Mouse (Mus musculus) hindbrain, postnatal 0 days (tissue): ENCODE measurements around the gene Cep295. TPM values are rescaled to one million over a fixed set of nuclear protein-coding genes. Genes with fewer than 3 reads are reported as not detected.
"Not testable (repeated sequence)": the region's sequence is repeated elsewhere in the genome, so short reads cannot be mapped to it uniquely, and the experiment has no call there.

ENCODE experiments used
- ATAC-seq: fragments of 200-750 bp; cut with Nextera tagmentation; 2 replicates; pipeline ENCODE4 v1.8.0; 2017; ENCODE audit warnings: mild to moderate bottlenecking, moderate TSS enrichment, moderate library complexity
- DNase-seq: peaks from one replicate; pipeline ENCODE4 v3.0.0-alpha.2; 2015; ENCODE audit warnings: low spot score
- H3K27ac ChIP-seq: fragments of 300-500 bp; sonication (generic); 2 replicates; pipeline ENCODE4 v1.5.1; 2014; ENCODE audit warnings: mild to moderate bottlenecking
- H3K27me3 ChIP-seq: fragments of 300-500 bp; sonication (generic); 2 replicates; pipeline ENCODE4 v1.6.1; 2014; ENCODE audit warnings: low read length, mixed read lengths; ENCODE audit not compliant: insufficient read depth
- H3K36me3 ChIP-seq: fragments of 300-500 bp; sonication (generic); 2 replicates; pipeline ENCODE4 v1.6.1; 2014; ENCODE audit warnings: low read length, mixed read lengths; ENCODE audit not compliant: insufficient read depth
- H3K4me1 ChIP-seq: fragments of 300-500 bp; sonication (generic); 2 replicates; pipeline ENCODE4 v1.6.1; 2014; ENCODE audit warnings: antibody characterized with exemption, low read length, mixed read lengths; ENCODE audit not compliant: insufficient read depth
- H3K4me2 ChIP-seq: fragments of 300-500 bp; sonication (generic); 2 replicates; pipeline ENCODE4 v1.6.1; 2014; ENCODE audit warnings: low read depth, mild to moderate bottlenecking, low read length, moderate library complexity, mixed read lengths
- H3K4me3 ChIP-seq: fragments of 300-500 bp; sonication (generic); 2 replicates; pipeline ENCODE4 v1.5.1; 2014; ENCODE audit warnings: low read length
- H3K9ac ChIP-seq: fragments of 300-500 bp; sonication (generic); replicated peaks from 2 replicates; pipeline ENCODE4 v1.6.1; 2014; ENCODE audit warnings: mild to moderate bottlenecking, low read length, moderate library complexity, mixed read lengths
- H3K9me3 ChIP-seq: fragments of 300-500 bp; sonication (generic); 2 replicates; pipeline ENCODE4 v1.6.1; 2016; ENCODE audit warnings: low read length, mixed read lengths
- CTCF ChIP-seq: IDR thresholded peaks from 2 replicates; pipeline ENCODE4 v1.5.1; 2016; ENCODE audit warnings: antibody characterized with exemption, control low read depth, low read depth
- WGBS: fragments of 180-500 bp; shearing (Covaris S2); extraction: QIAGEN DNeasy Blood & Tissue Kit; methylation state at CpG from one replicate; pipeline ENCODE4 v1.1.7; 2014; 5-methylcytosine and 5-hydroxymethylcytosine counted together
- polyA plus RNA-seq: library from polyadenylated mRNA; unstranded; fragments of >200 nt; fragmentation: Nextera tagmentation; extraction: Ambion mirVana; gene quantifications from 2 replicates; pipeline ENCODE4 v1.2.1, GENCODE M21; 2015
- total RNA-seq: library from RNA; depleted of rRNA; stranded (reverse); fragments of >200 nt; gene quantifications from 2 replicates; pipeline ENCODE4 v1.2.3, GENCODE M21; 2014

Gene Cep295
- total and polyA plus RNA-seq, 2 experiments from 2014 or later, result 10.0 to 18.6 TPM

GRCm38 (mm10) chr9:15317223-15318169 lies 40.1 kb downstream of the Cep295 start:
- DNase-seq (no peak), ATAC-seq (no peak)
- WGBS, result 66% methylated on average over 5 of the region's 5 CpGs
- Histone ChIP-seq H3K4me2 (no peak overlapping the region), H3K4me1 (no peaks in the 10 kb centered on the region), H3K9ac (no peak overlapping the region), H3K27me3 (no peaks in the 10 kb centered on the region), H3K27ac (no peak overlapping the region), H3K9me3 (no peaks in the 10 kb centered on the region), H3K36me3 (peaks cover 39% of the 10 kb centered on the region), H3K4me3 (no peak overlapping the region)
- TF ChIP-seq CTCF, result no peak

DNA sequence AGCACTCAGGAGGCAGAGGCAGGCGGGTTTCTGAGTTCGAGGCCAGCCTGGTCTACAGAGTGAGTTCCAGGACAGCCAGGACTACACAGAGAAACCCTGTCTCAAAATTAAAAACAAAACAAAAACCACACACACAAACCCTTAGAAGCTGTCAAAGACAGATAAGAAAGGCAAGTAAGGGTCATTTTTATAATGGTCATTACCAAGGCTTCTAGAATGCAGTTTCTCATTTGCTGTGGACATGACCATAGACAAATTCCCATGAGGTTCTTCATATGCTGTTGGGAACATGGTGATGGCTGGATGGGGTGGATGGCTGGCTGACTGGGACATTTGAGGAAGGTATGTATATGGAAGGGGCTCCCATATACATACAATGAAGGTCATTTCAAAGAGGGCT lies 41.3 kb downstream of the Cep295 start:
- DNase-seq, H3K9ac ChIP-seq, H3K27ac ChIP-seq, ATAC-seq, H3K4me1 ChIP-seq, H3K4me3 ChIP-seq, H3K27me3 ChIP-seq, H3K4me2 ChIP-seq, H3K9me3 ChIP-seq: not testable (repeated sequence)
- no CpG with 5 or more reads among the region's 2 CpGs for WGBS
- peaks cover 35% of the 10 kb centered on the region for H3K36me3 ChIP-seq

- peaks cover 41% of the 10 kb centered on the region for H3K36me3 ChIP-seq
- DNase-seq, result no peak
- no peaks in the 10 kb centered on the region for H3K9me3 ChIP-seq
- no peak for ATAC-seq
- H3K4me3 ChIP-seq, result no peak overlapping the region
- no peak overlapping the region for H3K4me2 ChIP-seq
- TF ChIP-seq CTCF, result no peak
- no peak overlapping the region for H3K27ac ChIP-seq
- no peaks in the 10 kb centered on the region for H3K27me3 ChIP-seq
- H3K4me1 ChIP-seq, result no peaks in the 10 kb centered on the region
- no peak overlapping the region for H3K9ac ChIP-seq
- 93% methylated on average over 1 of the region's 1 CpGs for WGBS
Measured at GRCm38 (mm10) chr9:15314619-15315018, 43.0 kb downstream of the Cep295 start.

DNA sequence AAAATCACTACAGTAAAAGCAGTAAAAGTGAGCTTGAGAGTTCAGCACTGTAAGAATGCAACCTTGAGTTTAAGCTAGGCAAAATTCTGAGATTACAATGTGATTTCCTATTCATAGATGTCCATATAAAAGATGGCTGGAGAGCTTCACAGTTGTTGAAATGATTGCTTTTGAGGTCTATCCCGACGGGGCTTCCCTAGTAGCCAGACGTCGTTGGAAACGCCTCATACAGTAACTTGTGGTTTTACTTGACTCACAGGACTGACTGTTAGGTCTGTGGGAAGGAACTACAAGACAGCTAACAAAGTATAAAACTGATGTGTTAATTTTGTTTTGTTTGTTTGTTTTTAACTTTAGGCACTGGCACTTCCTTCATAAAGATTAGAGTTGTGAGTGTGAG lies 44.0 kb downstream of the Cep295 start:
- H3K36me3 ChIP-seq, result peaks cover 50% of the 10 kb centered on the region
- H3K4me1 ChIP-seq, result 0 out of 2 replicates have a peak, but pooled peaks cover 5% of the 10 kb centered on the region
- H3K4me3 ChIP-seq, result no peak overlapping the region
- DNase-seq, result no peak
- ATAC-seq, result no peak
- no peak overlapping the region for H3K4me2 ChIP-seq
- WGBS, result 94% methylated on average over 5 of the region's 5 CpGs
- TF ChIP-seq CTCF, result no peak
- H3K27ac ChIP-seq, result no peak overlapping the region
- H3K27me3 ChIP-seq, result no peaks in the 10 kb centered on the region
- no peaks in the 10 kb centered on the region for H3K9me3 ChIP-seq
- no peak overlapping the region for H3K9ac ChIP-seq

DNA sequence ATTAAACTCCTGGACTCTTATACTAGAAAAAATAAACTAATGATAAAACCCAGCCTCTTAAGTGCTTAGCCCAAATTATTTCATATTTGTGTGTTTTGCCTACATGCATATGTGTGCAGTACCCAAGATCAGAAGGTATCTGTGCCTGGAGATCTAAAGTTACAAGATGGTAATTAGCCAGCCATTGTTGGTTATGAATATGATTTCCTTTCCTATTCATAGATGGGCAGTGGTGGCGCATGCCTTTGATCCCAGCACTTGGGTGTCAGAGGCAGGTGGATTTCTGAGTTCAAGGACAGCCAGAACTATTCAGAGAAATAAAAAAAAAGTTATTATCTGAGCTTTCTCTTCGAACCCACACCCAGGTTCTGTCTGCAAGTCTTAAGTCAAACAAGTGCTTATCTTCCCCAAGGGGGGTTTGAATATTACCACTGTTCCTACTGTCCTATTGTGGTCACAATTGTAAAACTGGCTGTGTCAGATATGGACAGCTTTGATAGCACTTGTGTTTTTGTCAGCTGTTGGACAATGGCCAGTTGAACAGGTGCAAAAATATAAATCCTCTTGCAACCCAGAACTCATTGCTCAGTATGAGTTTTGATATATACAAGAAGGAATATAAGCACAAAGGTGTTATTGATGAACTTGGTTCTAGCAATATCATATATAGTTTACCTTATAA lies 45.4 kb downstream of the Cep295 start:
- no peak for DNase-seq
- 89% methylated on average over 2 of the region's 2 CpGs for WGBS
- no peak overlapping the region for H3K27ac ChIP-seq

GRCm38 (mm10) chr9:15310179-15310578 lies 47.4 kb downstream of the Cep295 start:
- H3K9ac ChIP-seq, result no peak overlapping the region
- H3K27ac ChIP-seq, result no peak overlapping the region
- H3K27me3 ChIP-seq, result no peaks in the 10 kb centered on the region
- no peak for TF ChIP-seq CTCF
- H3K9me3 ChIP-seq, result no peaks in the 10 kb centered on the region
- H3K4me2 ChIP-seq, result no peak overlapping the region
- H3K36me3 ChIP-seq, result peaks cover 44% of the 10 kb centered on the region
- DNase-seq (no peak), ATAC-seq (no peak)
- peaks cover 14% of the 10 kb centered on the region for H3K4me1 ChIP-seq
- no peak overlapping the region for H3K4me3 ChIP-seq
- WGBS, result 90% methylated on average over 1 of the region's 1 CpGs

More for the DNA sequence above, 45.4 kb downstream of the Cep295 start:
- ATAC-seq, result no peak
- Histone ChIP-seq H3K9ac (no peak overlapping the region), H3K4me2 (no peak overlapping the region), H3K4me1 (peaks cover 12% of the 10 kb centered on the region), H3K9me3 (no peaks in the 10 kb centered on the region), H3K36me3 (peaks cover 45% of the 10 kb centered on the region), H3K4me3 (no peak overlapping the region), H3K27me3 (no peaks in the 10 kb centered on the region)
- no peak for TF ChIP-seq CTCF

DNA sequence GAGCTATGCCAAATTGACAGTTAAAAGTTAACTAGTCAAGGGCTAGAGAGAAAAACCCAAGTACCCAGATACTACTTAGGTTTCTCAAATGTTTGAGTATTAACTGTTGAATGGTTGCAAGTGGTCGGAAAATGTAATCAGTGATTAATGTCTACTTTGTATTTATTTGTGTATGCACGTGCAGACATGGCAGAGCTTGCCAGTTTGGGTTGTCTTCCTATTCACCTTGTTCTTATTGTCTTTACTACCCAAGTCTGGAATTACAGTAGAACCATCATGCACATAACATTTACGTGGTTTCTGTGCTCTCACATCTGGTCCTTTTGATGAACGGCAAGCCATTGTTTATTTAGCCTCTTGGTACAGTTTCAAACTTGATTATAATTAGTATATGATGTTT lies 48.2 kb downstream of the Cep295 start:
- no peak for TF ChIP-seq CTCF
- H3K27ac ChIP-seq, result no peak overlapping the region
- no peak for DNase-seq
- H3K4me2 ChIP-seq, result no peak overlapping the region
- no peaks in the 10 kb centered on the region for H3K9me3 ChIP-seq
- no peaks in the 10 kb centered on the region for H3K27me3 ChIP-seq
- H3K4me3 ChIP-seq, result no peak overlapping the region
- H3K36me3 ChIP-seq, result peaks cover 37% of the 10 kb centered on the region
- peaks cover 14% of the 10 kb centered on the region for H3K4me1 ChIP-seq
- ATAC-seq, result no peak
- no peak overlapping the region for H3K9ac ChIP-seq
- 76% methylated on average over 4 of the region's 4 CpGs for WGBS
